Mouse (Mus musculus): ENCODE measurements around the gene Rpia.

Rpia gene

DNA sequence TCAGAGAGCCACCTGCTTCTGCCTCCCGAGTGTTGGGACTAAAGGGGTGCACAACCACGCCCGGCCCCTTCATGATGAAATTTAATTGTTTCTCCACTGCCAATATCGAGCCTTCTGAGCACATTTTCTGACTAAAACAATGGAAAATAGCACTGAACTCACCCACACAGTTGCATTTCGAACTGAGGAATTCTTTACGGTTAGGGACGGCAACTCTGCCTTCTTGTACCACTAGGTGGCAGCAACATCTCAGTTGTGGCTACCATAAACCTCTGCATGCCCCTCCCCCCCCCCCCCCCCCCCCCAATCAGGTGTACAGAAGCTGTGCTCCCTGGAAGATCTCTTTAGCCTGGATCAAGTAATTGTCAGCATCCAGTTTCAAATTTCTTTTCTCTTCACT is 13.2 kb upstream of the Rpia start:
- peak; percentile 72 for DNase-seq (ENCODE audit: low read depth, low spot score)

DNA sequence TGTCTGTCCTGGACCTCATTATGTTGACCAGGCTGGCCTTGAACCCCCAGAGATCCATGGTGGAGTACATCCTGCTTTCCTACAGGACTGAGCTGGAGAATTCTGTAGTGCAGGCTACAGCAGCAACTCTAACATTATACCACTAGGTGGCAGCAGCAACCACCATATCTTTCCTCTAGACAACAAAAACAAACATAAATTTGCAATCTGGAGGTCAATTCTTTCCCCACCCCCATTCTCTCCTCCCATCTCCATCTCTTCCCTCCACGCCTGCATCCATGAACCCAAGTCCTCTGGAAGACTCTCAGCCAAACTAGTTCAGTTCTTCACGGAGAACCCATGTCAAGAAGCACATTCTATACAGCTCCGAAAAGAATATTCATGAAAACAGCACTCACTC is 12.6 kb upstream of the Rpia start:
- peak; percentile 73 for DNase-seq (ENCODE audit: low read depth, low spot score)

DNA sequence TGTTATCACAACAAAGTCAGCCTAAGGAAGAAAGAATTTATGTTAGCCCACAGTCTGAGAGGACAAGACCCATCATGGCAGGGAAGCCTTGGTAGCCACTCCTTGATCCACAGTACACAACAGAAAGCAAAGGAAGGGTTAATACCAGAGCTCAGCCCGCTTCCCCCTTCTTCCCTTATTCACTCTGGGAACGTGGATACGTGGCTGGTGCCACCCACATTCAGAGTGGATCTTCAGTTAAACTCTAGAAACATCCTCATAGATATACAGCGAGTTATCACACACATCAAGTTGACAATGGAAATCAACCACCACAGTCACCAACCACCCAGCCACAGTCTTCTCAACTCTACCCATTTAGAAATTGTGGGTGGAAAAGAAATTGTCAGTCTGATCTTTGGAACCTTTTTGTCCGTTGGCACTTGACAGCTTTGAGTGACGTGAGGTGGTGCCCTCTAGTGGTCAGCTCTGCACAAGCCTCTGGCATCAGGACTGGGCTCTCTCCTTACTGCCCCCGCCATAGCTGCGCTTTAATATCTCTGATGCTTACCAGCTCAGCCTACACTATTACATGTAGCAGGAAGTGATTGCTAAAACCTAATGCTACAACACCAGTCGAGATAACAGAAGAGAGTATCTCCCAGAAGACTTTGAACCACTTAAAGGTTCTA is 5.7 kb upstream of the Rpia start:
- DNase-seq (ENCODE audit: low read depth, low spot score) = peak; percentile 48

DNA sequence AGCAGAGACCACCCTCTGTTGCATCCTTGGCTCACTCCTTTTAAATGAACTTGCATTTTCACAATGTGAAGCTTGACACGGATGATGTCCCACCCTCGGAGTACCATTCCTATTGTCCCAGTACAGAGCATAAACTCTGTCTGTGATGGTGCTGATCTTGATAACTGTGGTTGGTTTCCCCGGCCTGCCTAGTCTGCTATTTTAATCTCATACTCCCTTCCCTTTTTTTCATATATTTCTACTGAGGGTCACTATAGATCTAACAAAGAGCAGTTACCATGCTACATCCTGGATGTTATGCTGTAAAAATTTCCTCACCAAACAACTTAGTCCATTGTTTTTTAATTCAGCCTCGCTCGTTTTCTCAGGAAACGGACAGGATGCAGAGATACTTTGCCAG is 4.9 kb upstream of the Rpia start:
- no peak for DNase-seq (ENCODE audit: low read depth, low spot score)

DNA sequence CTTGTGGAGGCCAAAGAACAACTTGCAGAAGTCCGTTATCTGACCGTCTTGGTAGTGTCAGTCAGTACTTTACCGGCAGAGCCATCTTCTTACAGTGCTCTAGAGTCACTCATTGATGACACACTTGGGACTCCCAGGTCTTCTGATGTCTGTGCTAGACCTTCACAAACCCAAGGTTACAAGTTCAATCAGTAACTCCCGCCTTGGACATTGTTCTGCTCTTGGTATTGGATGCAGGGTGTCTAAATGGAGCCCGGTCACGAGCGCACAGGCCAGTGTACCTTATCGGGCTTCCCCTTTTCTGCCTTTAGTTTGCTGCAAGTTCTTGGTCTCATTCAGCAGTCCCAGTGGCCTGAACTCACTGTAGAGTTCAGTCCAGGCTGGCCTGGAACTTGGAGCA is 612 bp upstream of the Rpia start:
- DNase-seq (ENCODE audit: low read depth, low spot score) = no peak

DNA sequence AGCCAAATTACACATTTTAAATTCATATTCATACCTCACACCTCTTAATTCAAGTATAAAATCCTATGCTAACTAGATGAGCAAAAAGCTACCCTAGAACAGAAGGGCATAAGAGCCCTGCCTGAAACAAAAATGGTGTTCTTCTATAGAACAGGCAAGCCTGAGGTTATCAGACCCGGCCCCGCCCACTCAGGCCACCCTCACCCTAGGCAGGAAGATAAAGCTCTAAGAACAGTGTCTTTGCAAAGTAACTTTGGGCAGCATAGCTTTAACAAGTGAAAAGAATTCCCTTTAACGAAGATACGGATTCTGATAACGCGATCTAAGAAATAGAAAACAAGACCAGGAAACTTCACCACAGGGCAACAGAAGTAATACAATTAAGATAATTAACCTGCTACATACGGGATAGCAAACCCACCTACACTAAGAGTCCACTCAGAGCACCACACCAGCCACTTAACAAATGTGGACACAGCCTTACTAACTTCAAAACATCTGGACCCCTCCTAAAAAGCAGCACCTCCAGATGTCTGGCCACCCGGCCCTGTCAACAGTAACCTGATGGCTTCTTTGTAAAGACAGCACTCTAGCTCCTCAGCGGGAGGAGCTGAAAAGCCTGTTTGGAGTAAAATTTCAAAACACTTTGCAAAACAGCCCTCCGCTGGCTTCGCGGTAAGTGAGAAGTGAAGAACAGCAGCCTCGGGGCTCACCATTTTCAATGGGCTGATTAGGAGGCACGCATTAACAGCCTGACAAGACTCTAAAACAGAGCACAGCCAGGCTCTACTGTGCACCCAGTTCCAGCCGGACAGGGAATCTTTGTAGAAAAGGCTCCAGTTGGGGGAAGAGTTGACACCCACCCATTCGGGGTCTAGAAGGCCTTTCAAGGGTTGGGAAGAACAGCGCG is 925 bp downstream of the Rpia start:
- DNase-seq (ENCODE audit: low read depth, low spot score) = peak; percentile 36

DNA sequence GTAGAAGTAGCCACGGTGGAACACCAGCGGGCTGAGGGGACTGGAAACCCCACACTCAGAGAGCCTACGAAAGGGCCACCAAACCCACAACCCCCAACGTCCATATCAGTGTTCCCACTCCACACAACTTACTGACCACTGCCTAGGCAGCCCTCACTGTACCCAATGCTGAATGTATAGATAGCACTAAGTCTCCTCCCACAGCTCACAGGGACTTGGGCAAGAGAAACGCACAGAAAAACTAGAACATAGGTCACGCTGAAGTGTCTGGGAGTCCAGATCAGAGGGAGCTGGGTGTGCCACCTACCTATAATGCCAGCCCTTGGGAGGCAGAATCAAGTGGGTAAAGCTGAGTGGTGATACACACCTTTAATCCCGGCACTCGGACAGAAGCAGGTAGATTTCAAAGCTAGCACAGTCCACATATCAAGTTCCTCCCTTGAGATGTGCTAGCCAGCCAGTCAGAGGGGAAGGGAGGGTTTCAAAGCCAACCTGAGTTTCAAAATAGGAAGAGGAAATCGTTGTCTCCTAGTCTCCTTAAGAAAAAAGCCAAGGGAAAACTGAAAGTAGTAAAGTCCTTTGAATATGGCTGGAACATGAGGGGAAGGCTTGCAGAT is 1.9 kb downstream of the Rpia start:
- no peak for DNase-seq (ENCODE audit: low read depth, low spot score)

DNA sequence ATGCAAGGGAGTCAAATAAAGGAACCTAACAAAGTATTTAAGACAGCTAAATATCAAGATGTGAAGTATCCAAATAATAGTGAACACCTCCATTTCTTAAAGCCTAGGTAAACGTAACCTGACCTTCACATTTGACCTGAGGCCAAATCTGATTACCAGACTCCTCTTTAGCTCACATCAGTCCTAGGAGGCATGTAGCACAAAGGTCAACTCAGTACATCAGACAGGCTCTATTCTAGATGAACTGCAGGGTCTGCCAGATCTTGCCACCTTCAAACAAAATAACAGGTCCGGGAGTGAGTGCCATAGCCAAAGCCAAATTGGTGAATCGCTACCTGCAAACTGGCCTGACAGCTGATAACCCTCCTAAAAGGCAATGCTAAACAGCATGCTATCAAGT is 2.9 kb downstream of the Rpia start:
- DNase-seq (ENCODE audit: low read depth, low spot score) = no peak

DNA sequence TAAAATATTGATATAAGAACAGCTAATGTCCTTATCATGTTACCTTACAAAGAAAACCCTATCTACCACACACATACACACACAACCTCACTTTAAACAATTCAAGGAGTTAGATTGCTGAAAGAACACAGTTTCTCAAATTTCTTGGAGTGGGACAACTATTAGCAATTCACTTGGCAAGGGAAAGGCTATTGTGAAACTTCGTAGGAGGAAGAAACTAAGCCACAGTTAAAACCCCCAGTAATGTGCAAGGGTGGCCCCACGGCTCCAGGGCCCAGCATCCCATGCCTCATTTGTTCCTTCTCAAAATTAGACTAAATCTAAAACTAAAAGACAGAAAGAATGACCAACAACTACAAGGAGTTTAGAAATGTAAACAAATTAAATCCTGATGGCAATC is 4.5 kb downstream of the Rpia start:
- DNase-seq (ENCODE audit: low read depth, low spot score) = no peak

DNA sequence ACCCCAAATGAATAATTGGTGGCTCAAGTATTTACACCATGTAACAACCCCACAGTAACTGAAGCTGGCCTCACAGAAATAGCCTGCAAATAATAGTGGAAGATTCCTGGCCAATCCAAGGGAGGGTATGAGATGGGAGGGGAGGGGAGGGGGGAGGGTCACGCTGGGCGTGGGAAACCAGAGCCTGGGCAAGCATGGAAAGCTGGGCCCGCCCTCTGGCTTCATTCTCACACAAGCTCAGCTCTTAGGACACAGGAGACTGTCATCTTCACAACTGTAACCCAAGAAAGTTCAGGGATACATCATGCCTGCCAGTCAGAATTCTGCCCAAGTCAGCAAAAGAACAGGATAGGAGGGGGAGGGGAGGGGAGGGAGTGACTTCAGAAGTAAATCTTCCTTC is 6.2 kb downstream of the Rpia start:
- DNase-seq (ENCODE audit: low read depth, low spot score) = peak; percentile 34

DNA sequence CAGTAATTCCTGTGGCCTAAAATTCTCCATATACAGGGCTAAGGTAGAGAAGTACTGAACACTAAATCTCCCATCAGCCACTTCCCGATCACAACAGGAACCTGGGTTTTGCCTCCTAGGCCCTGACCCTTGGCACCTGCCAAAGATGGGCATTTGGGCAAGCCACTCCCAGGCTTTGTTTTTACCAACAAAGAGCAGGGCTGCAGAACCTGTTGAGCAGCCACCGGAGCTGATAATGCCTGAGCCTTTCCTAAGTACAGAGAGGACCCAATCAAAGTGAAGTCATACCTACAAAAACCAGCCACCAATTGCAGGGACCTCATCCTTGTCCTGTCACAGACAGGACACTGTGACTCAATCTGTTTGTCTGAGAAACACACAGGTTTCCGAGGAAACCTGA is 7.2 kb downstream of the Rpia start:
- no peak for DNase-seq (ENCODE audit: low read depth, low spot score)

DNA sequence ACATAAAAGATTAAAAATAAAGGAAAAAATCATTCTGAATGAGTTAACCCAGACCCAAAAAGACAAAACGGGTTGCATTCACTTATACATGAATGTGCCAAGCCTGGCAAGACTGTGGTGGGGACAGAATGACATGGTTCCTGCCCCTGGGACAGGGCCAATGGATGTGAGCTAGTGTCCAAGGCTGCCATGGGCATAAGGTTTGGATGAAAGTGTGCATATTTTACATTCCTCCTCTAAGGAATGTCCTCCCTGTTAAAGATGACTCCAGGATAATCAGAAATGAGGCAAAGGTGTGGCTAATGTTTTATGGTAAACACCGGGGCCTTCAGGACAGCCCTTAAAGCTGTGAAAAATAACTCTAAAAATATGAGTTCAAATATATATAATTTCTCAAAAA is 10.7 kb downstream of the Rpia start:
- DNase-seq (ENCODE audit: low read depth, low spot score) = no peak

DNA sequence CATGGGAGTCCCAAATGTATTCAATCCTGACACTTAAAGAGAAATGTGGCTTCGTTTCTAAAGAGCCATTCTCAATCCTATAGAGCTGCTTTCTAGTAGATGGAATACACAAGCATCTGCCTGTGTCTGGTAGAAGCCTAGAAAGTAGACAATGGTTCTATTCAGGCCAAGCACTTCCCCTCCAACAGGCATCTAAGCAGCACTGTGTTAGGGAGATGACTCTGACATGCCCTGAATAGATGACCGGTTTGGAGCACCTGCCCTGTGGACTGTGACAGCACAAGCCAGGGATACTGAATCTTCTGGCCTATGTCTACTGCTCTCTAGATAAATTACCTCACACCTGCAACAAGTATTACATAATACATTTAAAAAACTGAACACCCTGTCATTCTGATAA is 17.7 kb downstream of the Rpia start:
- peak; percentile 6 for DNase-seq (ENCODE audit: low read depth, low spot score)

DNA sequence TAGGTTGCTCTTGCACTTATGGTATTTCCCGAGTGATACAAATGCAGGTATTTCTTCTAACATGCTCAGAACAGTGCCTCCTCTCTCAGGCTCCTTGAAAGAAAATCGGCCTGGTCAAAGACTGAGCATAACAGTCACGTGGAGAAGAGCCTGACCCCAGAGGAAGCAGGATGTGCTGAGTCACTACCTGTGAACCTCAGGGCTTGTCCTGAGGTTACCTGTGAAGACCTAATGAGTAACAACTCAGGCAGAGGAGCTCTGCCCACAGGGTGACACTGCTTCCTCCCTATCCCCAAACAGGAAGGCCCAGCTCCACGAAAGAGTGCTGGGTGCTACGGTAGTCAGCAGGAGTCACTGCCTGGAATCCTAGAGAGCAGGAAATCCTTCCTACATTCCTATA is 18.3 kb downstream of the Rpia start:
- DNase-seq (ENCODE audit: low read depth, low spot score) = no peak

DNA sequence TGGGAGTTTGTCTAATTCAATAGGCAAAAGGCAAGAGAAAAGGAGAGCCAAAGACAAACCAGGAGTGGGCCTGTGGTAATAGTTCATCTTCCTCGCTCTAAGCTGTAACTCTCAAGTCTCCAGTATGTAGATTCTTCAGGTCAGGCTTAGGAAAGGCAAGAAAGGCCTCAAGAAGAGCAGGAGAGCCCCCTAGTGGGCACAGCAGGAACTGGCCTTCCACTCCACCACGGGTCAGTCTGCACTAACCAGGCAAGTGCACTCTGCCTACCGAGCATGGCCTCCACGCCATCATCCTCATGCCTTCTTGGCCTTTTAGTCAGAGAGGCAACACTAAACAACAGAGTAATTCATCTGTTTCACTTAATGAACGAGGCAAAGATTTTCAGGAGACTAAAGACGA is 23.3 kb downstream of the Rpia start:
- DNase-seq (ENCODE audit: low read depth, low spot score) = peak; percentile 78

DNA sequence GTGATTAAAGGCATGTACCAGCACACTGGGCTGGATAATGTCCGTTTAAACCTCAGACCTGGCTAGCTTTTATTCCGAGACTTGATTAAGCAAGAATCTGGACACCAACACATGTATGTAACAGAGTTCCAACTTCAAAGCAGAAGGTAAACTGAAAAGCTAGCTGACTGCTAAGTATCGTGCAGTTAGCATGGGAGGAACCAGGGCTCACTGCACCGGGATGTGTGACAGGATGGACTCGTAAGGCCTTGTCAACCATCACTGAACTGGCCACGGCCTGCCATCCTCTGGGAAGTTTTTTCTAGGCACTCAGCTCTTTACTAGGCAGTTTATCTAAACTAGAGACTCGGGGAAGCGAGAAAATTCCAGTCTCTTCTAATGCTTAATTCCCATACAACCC is 27.0 kb downstream of the Rpia start:
- no peak for DNase-seq (ENCODE audit: low read depth, low spot score)

DNA sequence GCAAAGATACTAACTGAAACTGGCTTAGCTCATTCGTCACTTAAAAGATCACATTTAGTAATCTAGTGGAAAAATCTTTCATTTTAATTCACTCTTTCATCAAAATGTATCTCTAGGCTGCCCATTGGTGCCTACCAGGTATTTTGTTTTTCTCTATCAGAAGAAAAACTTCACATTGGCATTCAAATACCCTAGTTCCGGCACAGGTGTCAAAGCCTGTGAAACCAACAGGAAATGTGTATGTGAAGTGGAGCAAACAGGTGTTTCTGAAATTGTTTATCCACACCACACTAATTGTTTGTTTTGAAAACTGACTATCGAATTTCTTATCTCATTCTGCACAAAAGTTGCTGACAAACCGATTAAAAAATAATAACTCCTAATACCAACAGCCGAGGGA is 27.5 kb downstream of the Rpia start:
- DNase-seq (ENCODE audit: low read depth, low spot score) = no peak

DNA sequence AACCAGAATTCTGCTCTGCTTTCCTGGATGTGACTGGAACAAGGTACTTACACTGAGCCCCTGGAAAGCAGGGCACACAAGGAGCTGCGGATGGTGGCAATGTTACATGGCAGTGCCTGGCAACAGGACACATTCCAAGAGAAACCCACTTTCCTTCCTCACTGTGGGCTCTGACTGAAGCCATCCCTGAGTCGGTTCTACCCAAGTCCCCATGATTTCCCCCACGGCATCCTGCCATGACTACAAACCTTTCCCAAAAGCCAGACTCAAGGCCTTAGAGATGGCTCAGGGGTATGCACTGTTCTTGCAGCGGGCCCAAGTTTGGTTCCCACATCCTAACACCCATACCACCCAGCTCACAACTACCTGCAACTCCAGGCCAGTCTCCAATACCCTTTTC is 28.2 kb downstream of the Rpia start:
- no peak for DNase-seq (ENCODE audit: low read depth, low spot score)

DNA sequence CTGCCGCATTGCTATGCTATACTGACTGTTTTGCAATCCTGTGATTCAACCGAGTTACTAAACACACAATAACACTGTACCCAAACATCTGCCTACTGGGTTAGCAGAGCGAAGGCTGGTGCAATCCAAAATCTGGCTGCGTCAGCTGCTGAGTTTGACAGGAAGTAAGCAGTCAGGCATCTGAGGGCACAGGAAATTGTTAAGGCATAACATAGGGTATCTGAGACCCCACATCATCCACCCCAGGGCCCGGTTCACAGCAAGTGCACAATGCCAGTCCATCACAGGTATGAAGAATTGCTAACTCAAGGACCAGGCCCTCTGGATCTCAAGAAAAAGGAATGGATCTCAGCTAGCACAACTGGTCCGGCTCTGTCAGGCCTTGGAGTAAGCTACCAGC is 29.4 kb downstream of the Rpia start:
- DNase-seq (ENCODE audit: low read depth, low spot score) = no peak

DNA sequence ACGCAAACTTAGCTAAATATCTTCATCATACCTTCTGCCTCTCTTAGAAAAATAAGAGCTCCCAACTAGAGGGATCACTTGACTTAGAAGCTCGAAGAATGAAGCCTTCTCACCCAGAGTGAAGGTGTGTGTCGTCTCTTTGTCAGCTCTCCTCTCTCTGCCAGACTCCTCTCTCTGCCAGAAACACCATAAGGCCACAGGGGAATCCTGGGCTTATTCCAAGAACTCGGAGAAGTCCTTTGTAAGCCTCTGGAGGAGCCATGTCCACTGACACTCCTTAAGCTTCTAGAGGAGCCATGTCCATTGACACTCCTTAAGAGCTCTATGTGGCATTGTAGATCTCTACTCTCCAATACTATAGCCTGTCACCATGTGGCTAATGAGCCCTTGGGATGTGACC is 31.1 kb downstream of the Rpia start:
- DNase-seq (ENCODE audit: low read depth, low spot score) = no peak

DNA sequence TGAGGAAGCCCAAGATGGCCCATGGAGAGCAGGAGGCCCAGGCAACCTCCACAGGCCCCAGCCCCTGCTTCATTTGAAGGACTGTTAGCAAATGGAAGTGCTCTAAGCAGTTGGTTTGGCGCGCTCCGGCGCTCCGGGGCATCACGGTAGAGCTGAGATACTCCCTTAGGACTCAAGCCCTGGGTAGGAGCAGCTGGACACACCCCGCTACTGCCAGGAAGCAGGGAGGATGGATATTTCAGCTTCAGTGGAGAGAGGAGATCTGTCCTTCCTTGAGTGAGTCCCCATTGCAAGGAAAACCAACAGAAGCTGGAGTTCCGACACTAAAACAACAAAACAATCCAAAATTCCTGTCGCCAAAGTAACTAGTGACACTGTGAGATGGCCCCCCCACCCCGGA is 37.2 kb downstream of the Rpia start:
- no peak for DNase-seq (ENCODE audit: low read depth, low spot score)

DNA sequence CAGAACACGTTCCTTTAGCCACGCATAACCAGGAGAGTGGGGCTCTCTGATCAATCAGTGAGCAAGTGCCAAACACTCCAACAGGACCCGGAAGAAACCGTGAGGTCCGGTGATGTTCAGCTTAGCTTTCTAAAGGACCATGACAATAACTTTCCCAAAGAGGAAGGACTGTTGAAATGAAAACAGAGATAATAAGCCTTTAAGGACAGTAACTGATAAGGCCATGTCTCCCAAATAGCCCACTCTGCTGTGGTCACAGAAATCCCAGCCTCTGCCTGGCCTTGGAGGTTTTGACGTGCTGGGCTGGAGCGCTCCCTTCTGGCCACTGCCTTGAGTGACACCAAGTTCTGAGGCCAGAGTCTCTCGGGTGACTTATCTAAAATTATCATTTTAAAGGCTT is 39.7 kb downstream of the Rpia start:
- DNase-seq (ENCODE audit: low read depth, low spot score) = peak; percentile 15

DNA sequence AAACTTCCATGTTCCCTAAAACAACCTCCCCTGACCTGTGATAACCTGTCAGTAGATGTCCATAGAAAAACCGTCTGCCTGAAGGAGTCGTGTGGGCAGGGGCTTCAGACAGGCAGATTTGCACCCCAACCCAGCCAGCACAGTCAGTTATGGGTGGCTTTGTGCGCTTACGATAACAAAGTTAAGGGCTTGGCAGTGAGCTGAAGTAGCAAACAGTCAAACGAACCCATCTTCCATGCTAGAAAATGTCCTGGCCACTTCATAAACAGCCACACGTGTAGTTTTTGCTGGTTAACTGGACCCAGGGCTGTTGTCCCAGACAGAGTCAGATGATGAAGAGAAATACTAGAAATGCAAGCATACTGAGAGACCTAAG is 40.1 kb downstream of the Rpia start:
- DNase-seq (ENCODE audit: low read depth, low spot score) = no peak
